24 mouse cellular contexts compared by ENCODE assay signal in genomic region chr3:105785865-105786264, GRCm38 (mm10). TPM values are rescaled to one million over a fixed set of nuclear protein-coding genes. Genes with fewer than 3 reads are reported as not detected.
DNase-seq lines count a peak whose midpoint lies in the region; ATAC-seq and TF ChIP-seq lines count a peak whose summit lies in the region.
"Had no signal": no experiment of that assay in that cellular context is flagged by ENCODE, and none has a peak within 500 bp of the region (broad histone marks: within the 10 kb centered on the region; RNA-seq: fewer than 3 reads in every experiment).

No protein-coding gene starts in this region.

- ATAC-seq in heart, postnatal 0 days (ENCODE audit: insufficient read depth, low read depth): no peak
- ATAC-seq in lung, postnatal 0 days: no peak
- peak; percentile 76; the same call in 1 of the 2 replicates for ATAC-seq in erythroblast, adult 5-6 weeks (replicated peaks; ENCODE audit: low FRiP score, poor library complexity, severe bottlenecking)
- ATAC-seq: forebrain, embryonic 16.5 days; intestine, embryonic 16.5 days; midbrain, embryonic 16.5 days had no signal

- H3K27me3 ChIP-seq in heart, postnatal 0 days (ENCODE audit: control insufficient read depth, insufficient read depth, low read length): no peaks in the 10 kb centered on the region
- H3K27me3 ChIP-seq in lung, postnatal 0 days (replicated peaks; ENCODE audit: insufficient read depth, low read length): no peaks in the 10 kb centered on the region
- H3K27me3 ChIP-seq in kidney, adult 2 months (replicated peaks; ENCODE audit: control insufficient read depth, insufficient read depth, low read length): no peaks in the 10 kb centered on the region
- H3K27me3 ChIP-seq: embryonic facial prominence, embryonic 15.5 days; hindbrain, embryonic 15.5 days; kidney, embryonic 15.5 days; limb, embryonic 15.5 days; lung, embryonic 15.5 days; stomach, embryonic 15.5 days had no signal

- H3K9me3 ChIP-seq in heart, postnatal 0 days (replicated peaks; ENCODE audit: control insufficient read depth, low read length): 0 out of 2 replicates have a peak, but pooled peaks cover 5% of the 10 kb centered on the region
- no peaks in the 10 kb centered on the region for H3K9me3 ChIP-seq in lung, postnatal 0 days (ENCODE audit: low read length)
- H3K9me3 ChIP-seq: embryonic facial prominence, embryonic 15.5 days; forebrain, embryonic 10.5 days; hindbrain, embryonic 15.5 days; kidney, embryonic 15.5 days; limb, embryonic 15.5 days; lung, embryonic 15.5 days; stomach, embryonic 15.5 days had no signal

- no peak for TF ChIP-seq EP300 in heart, postnatal 0 days (IDR thresholded peaks at IDR 0.05; ENCODE audit: low read depth)
- TF ChIP-seq EP300 in lung, postnatal 0 days (IDR thresholded peaks at IDR 0.05): no peak

- H3K4me3 ChIP-seq in heart, postnatal 0 days (ENCODE audit: low read depth, low read length): no peak overlapping the region
- H3K4me3 ChIP-seq in lung, postnatal 0 days (ENCODE audit: low read depth, low read length): no peak overlapping the region
- no peak overlapping the region for H3K4me3 ChIP-seq in kidney, adult 2 months (ENCODE audit: insufficient read depth, low read depth, low read length)
- H3K4me3 ChIP-seq: embryonic facial prominence, embryonic 15.5 days; forebrain, embryonic 10.5 days; hindbrain, embryonic 15.5 days; kidney, embryonic 15.5 days; limb, embryonic 15.5 days; lung, embryonic 15.5 days; stomach, embryonic 15.5 days had no signal

- no peak for DNase-seq in heart, postnatal 0 days (ENCODE audit: low spot score)
- DNase-seq in heart, adult 11 months: no peak
- DNase-seq in lung, postnatal 0 days (ENCODE audit: low spot score): no peak
- DNase-seq in lung, adult 18-20 months: no peak
- DNase-seq in thymus, postnatal 14 days: no peak
- no peak for DNase-seq in kidney, adult 2 months
- DNase-seq in cerebellum, postnatal 36 days: no peak
- DNase-seq: adrenal gland, postnatal 25 days; cerebellum, adult 8-10 months; gastrocnemius, postnatal 25 days; left cerebral cortex, postnatal 4 days; lung, postnatal 4 days; thymus, adult 18-20 months had no signal

- TF ChIP-seq POLR2A in kidney, adult 2 months (IDR thresholded peaks at IDR 0.05; ENCODE audit: low read depth, low read length): no peak

- H3K4me1 ChIP-seq in heart, postnatal 0 days (ENCODE audit: control insufficient read depth, insufficient read depth): peaks cover 16% of the 10 kb centered on the region; the same call in 1 of the 2 replicates
- H3K4me1 ChIP-seq in lung, postnatal 0 days (ENCODE audit: insufficient read depth, low read depth, low read length): peaks cover 5% of the 10 kb centered on the region; the same call in 1 of the 2 replicates
- H3K4me1 ChIP-seq in kidney, adult 2 months (ENCODE audit: control insufficient read depth, insufficient read depth, low read length): peaks cover 12% of the 10 kb centered on the region
- H3K4me1 ChIP-seq: embryonic facial prominence, embryonic 15.5 days; hindbrain, embryonic 15.5 days; stomach, embryonic 15.5 days had no signal

- H3K4me2 ChIP-seq in heart, postnatal 0 days (ENCODE audit: low read depth, low read length): no peak overlapping the region
- no peak overlapping the region for H3K4me2 ChIP-seq in lung, postnatal 0 days (replicated peaks; ENCODE audit: low read depth, low read length)
- H3K4me2 ChIP-seq: embryonic facial prominence, embryonic 15.5 days; hindbrain, embryonic 15.5 days; kidney, embryonic 15.5 days; limb, embryonic 15.5 days; lung, embryonic 15.5 days; stomach, embryonic 15.5 days had no signal

- 0 out of 2 replicates have a peak, but pooled peaks cover 5% of the 10 kb centered on the region for H3K36me3 ChIP-seq in heart, postnatal 0 days (replicated peaks; ENCODE audit: control insufficient read depth, insufficient read depth, low read length)
- H3K36me3 ChIP-seq in lung, postnatal 0 days (ENCODE audit: insufficient read depth, low read length): peaks cover 1% of the 10 kb centered on the region; the same call in 1 of the 2 replicates
- H3K36me3 ChIP-seq in kidney, adult 2 months (ENCODE audit: control insufficient read depth, insufficient read depth, low read length): no peaks in the 10 kb centered on the region
- H3K36me3 ChIP-seq: lung, embryonic 15.5 days had no signal

- no peak overlapping the region for H3K27ac ChIP-seq in heart, postnatal 0 days (ENCODE audit: low read depth)
- H3K27ac ChIP-seq in lung, postnatal 0 days (ENCODE audit: low read length): no peak overlapping the region
- H3K27ac ChIP-seq in kidney, adult 2 months (ENCODE audit: insufficient read depth, low read depth, low read length): no peak overlapping the region
- H3K27ac ChIP-seq: embryonic facial prominence, embryonic 15.5 days; forebrain, embryonic 10.5 days; hindbrain, embryonic 15.5 days; kidney, embryonic 15.5 days; limb, embryonic 15.5 days; lung, embryonic 15.5 days; stomach, embryonic 15.5 days had no signal

- no peak overlapping the region for H3K9ac ChIP-seq in heart, postnatal 0 days (replicated peaks; ENCODE audit: low read depth, low read length)
- H3K9ac ChIP-seq in lung, postnatal 0 days (replicated peaks; ENCODE audit: low read depth): no peak overlapping the region
- H3K9ac ChIP-seq: embryonic facial prominence, embryonic 15.5 days; hindbrain, embryonic 15.5 days; kidney, embryonic 15.5 days; limb, embryonic 15.5 days; lung, embryonic 15.5 days; stomach, embryonic 15.5 days had no signal

- 0 out of 2 replicates have a peak, but pooled peaks have one; percentile 4 for TF ChIP-seq CTCF in heart, postnatal 0 days (IDR thresholded peaks at IDR 0.05; ENCODE audit: low read depth)
- peak; percentile 36 for TF ChIP-seq CTCF in lung, postnatal 0 days (IDR thresholded peaks at IDR 0.05)
- no peak for TF ChIP-seq CTCF in kidney, adult 2 months (conservative IDR thresholded peaks at IDR 0.05; ENCODE audit: insufficient read depth, insufficient read length, low read depth, low read length)

RNA-seq across cellular contexts. Expression of gene Rap1a, which starts 15.3 kb away (rescaled TPM):
- total RNA-seq in heart, postnatal 0 days (2014; rRNA removed; ENCODE audit: low replicate concordance): 17.8 and 33.3 TPM in 2 replicates
- polyA plus RNA-seq in heart, postnatal 0 days (2015; fragmentation: Nextera tagmentation; extraction: Ambion mirVana): 91.0 and 92.3 TPM in 2 replicates
- 166 and 190 TPM in 2 replicates for polyA plus RNA-seq in lung, postnatal 0 days (2015; fragmentation: Nextera tagmentation; extraction: Ambion mirVana)
- 67.7 and 77.8 TPM in 2 replicates for total RNA-seq in erythroblast, adult 5-6 weeks (2015; ENCODE audit: low replicate concordance)
- 99.3 and 137 TPM in 2 replicates for total RNA-seq in erythroblast, adult 5-6 weeks (2017; ENCODE audit: low replicate concordance)
- polyA plus RNA-seq in kidney, adult 2 months (2012; rRNA removed): 7.9 and 14.3 TPM in 2 replicates
